Mouse (Mus musculus) limb, embryonic 12.5 days (tissue): ENCODE measurements around the gene Tmem131l. TPM values are rescaled to one million over a fixed set of nuclear protein-coding genes. Genes with fewer than 3 reads are reported as not detected.

ENCODE experiments used
- ATAC-seq: fragments of 200-750 bp; cut with Nextera tagmentation; 2 replicates; pipeline ENCODE4 v1.8.0; 2017; ENCODE audit warnings: low read depth, moderate TSS enrichment; ENCODE audit not compliant: insufficient number of reproducible peaks, insufficient read depth, low FRiP score, low TSS enrichment
- H3K27ac ChIP-seq: fragments of 300-500 bp; sonication (generic); 2 replicates; pipeline ENCODE4 v1.5.1; 2016; ENCODE audit warnings: mild to moderate bottlenecking, moderate library complexity
- H3K27me3 ChIP-seq: fragments of 300-500 bp; sonication (generic); 2 replicates; pipeline ENCODE4 v1.6.1; 2016; ENCODE audit warnings: mild to moderate bottlenecking, moderate library complexity
- H3K36me3 ChIP-seq: fragments of 300-500 bp; sonication (generic); 2 replicates; pipeline ENCODE4 v1.6.1; 2016; ENCODE audit warnings: mild to moderate bottlenecking, moderate library complexity
- H3K4me1 ChIP-seq: fragments of 300-500 bp; sonication (generic); replicated peaks from 2 replicates; pipeline ENCODE4 v1.6.1; 2016
- H3K4me2 ChIP-seq: fragments of 300-500 bp; sonication (generic); 2 replicates; pipeline ENCODE4 v1.6.1; 2016; ENCODE audit warnings: mild to moderate bottlenecking, moderate library complexity
- H3K4me3 ChIP-seq: fragments of 300-500 bp; sonication (generic); replicated peaks from 2 replicates; pipeline ENCODE4 v1.5.1; 2016; ENCODE audit warnings: mild to moderate bottlenecking
- H3K9ac ChIP-seq: fragments of 300-500 bp; sonication (generic); replicated peaks from 2 replicates; pipeline ENCODE4 v1.6.1; 2016; ENCODE audit warnings: mild to moderate bottlenecking, moderate library complexity
- H3K9me3 ChIP-seq: fragments of 300-500 bp; sonication (generic); 2 replicates; pipeline ENCODE4 v1.6.1; 2016; ENCODE audit warnings: mild to moderate bottlenecking, moderate library complexity
- WGBS: fragments of 180-500 bp; shearing (Covaris S2); methylation state at CpG from one replicate; pipeline ENCODE4 v1.1.7; 2016; 5-methylcytosine and 5-hydroxymethylcytosine counted together
- polyA plus RNA-seq: library from polyadenylated mRNA; unstranded; fragments of >200 nt; fragmentation: Nextera tagmentation; extraction: Ambion mirVana; gene quantifications from 2 replicates; pipeline ENCODE4 v1.2.1, GENCODE M21; 2016

Gene Tmem131l
- polyA plus RNA-seq, 1 experiment from 2014 or later = 72.0 TPM

- WGBS = 72% methylated on average over 5 of the region's 5 CpGs
- peak overlapping the region; percentile 82 for H3K27ac ChIP-seq
- H3K36me3 ChIP-seq = peaks cover 41% of the 10 kb centered on the region
- peaks cover 10% of the 10 kb centered on the region; the same call in 1 of the 2 replicates for H3K9me3 ChIP-seq
- H3K9ac ChIP-seq = no peak overlapping the region
- H3K4me1 ChIP-seq = peaks cover 20% of the 10 kb centered on the region
- no peaks in the 10 kb centered on the region for H3K27me3 ChIP-seq
- H3K4me2 ChIP-seq = no peak overlapping the region
- ATAC-seq = no peak
- H3K4me3 ChIP-seq = no peak overlapping the region
Observed at GRCm38 (mm10) chr3:84010995-84011663, 28.8 kb downstream of the Tmem131l start.

GRCm38 (mm10) chr3:84005989-84006388 is 34.0 kb downstream of the Tmem131l start:
- WGBS = 92% methylated on average over 7 of the region's 7 CpGs
- peaks cover 34% of the 10 kb centered on the region for H3K4me1 ChIP-seq
- no peak overlapping the region for H3K27ac ChIP-seq
- no peak for ATAC-seq
- H3K4me2 ChIP-seq = no peak overlapping the region
- H3K9me3 ChIP-seq = no peaks in the 10 kb centered on the region
- H3K27me3 ChIP-seq = no peaks in the 10 kb centered on the region
- no peak overlapping the region for H3K4me3 ChIP-seq
- H3K36me3 ChIP-seq = peaks cover 21% of the 10 kb centered on the region
- no peak overlapping the region for H3K9ac ChIP-seq

- Histone ChIP-seq H3K27me3 (no peaks in the 10 kb centered on the region), H3K4me1 (peaks cover 24% of the 10 kb centered on the region), H3K36me3 (peaks cover 17% of the 10 kb centered on the region), H3K4me2 (no peak overlapping the region), H3K9ac (no peak overlapping the region), H3K27ac (peak overlapping the region; percentile 57), H3K9me3 (no peaks in the 10 kb centered on the region), H3K4me3 (no peak overlapping the region)
- WGBS = 16% methylated on average over 2 of the region's 2 CpGs
- no peak for ATAC-seq
Observed at GRCm38 (mm10) chr3:84004330-84005090, 35.5 kb downstream of the Tmem131l start.

- Histone ChIP-seq H3K9ac (no peak overlapping the region), H3K4me2 (no peak overlapping the region), H3K4me1 (peaks cover 31% of the 10 kb centered on the region), H3K27me3 (no peaks in the 10 kb centered on the region), H3K36me3 (peaks cover 9% of the 10 kb centered on the region; the same call in 1 of the 2 replicates), H3K27ac (no peak overlapping the region), H3K9me3 (no peaks in the 10 kb centered on the region), H3K4me3 (no peak overlapping the region)
- WGBS = 77% methylated on average over 6 of the region's 6 CpGs
- no peak for ATAC-seq
Observed at GRCm38 (mm10) chr3:84002433-84003090, 37.4 kb downstream of the Tmem131l start.

GRCm38 (mm10) chr3:83997563-83997962 is 42.4 kb downstream of the Tmem131l start:
- Histone ChIP-seq H3K9ac (no peak overlapping the region), H3K4me3 (no peak overlapping the region), H3K9me3 (no peaks in the 10 kb centered on the region), H3K4me1 (peaks cover 63% of the 10 kb centered on the region), H3K36me3 (peaks cover 9% of the 10 kb centered on the region; the same call in 1 of the 2 replicates), H3K27ac (no peak overlapping the region), H3K27me3 (no peaks in the 10 kb centered on the region), H3K4me2 (no peak overlapping the region)
- 76% methylated on average over 5 of the region's 5 CpGs for WGBS
- no peak for ATAC-seq

- H3K9me3 ChIP-seq = no peaks in the 10 kb centered on the region
- WGBS = 65% methylated on average over 3 of the region's 3 CpGs
- no peak overlapping the region for H3K4me2 ChIP-seq
- H3K27ac ChIP-seq = no peak overlapping the region
- no peak overlapping the region for H3K4me3 ChIP-seq
- H3K36me3 ChIP-seq = peaks cover 5% of the 10 kb centered on the region; the same call in 1 of the 2 replicates
- no peak overlapping the region for H3K9ac ChIP-seq
- peaks cover 63% of the 10 kb centered on the region for H3K4me1 ChIP-seq
- no peak for ATAC-seq
- no peaks in the 10 kb centered on the region for H3K27me3 ChIP-seq
Observed at GRCm38 (mm10) chr3:83997036-83997435, 42.9 kb downstream of the Tmem131l start.

- Histone ChIP-seq H3K4me2 (no peak overlapping the region), H3K9me3 (no peaks in the 10 kb centered on the region), H3K9ac (no peak overlapping the region), H3K27ac (no peak overlapping the region), H3K27me3 (no peaks in the 10 kb centered on the region), H3K36me3 (no peaks in the 10 kb centered on the region), H3K4me1 (peaks cover 65% of the 10 kb centered on the region), H3K4me3 (no peak overlapping the region)
- 83% methylated on average over 6 of the region's 6 CpGs for WGBS
- no peak for ATAC-seq
Observed at GRCm38 (mm10) chr3:83996086-83996485, 43.9 kb downstream of the Tmem131l start.

GRCm38 (mm10) chr3:83995254-83995830 is 44.6 kb downstream of the Tmem131l start:
- no peak overlapping the region for H3K4me3 ChIP-seq
- H3K9ac ChIP-seq = no peak overlapping the region
- H3K4me1 ChIP-seq = peaks cover 65% of the 10 kb centered on the region
- H3K9me3 ChIP-seq = no peaks in the 10 kb centered on the region
- H3K4me2 ChIP-seq = no peak overlapping the region
- peak overlapping the region; percentile 20; the same call in 1 of the 2 replicates for H3K27ac ChIP-seq
- 70% methylated on average over 9 of the region's 9 CpGs for WGBS
- no peaks in the 10 kb centered on the region for H3K27me3 ChIP-seq
- no peak for ATAC-seq
- H3K36me3 ChIP-seq = no peaks in the 10 kb centered on the region

GRCm38 (mm10) chr3:83994217-83994839 is 45.6 kb downstream of the Tmem131l start:
- Histone ChIP-seq H3K4me3 (no peak overlapping the region), H3K36me3 (no peaks in the 10 kb centered on the region), H3K9ac (no peak overlapping the region), H3K4me1 (peaks cover 74% of the 10 kb centered on the region), H3K27me3 (no peaks in the 10 kb centered on the region), H3K27ac (0 out of 2 replicates have a peak overlapping the region, but pooled peaks have one; percentile 41), H3K9me3 (no peaks in the 10 kb centered on the region), H3K4me2 (no peak overlapping the region)
- no peak for ATAC-seq
- WGBS = 27% methylated on average over 8 of the region's 8 CpGs

- ATAC-seq = no peak
- Histone ChIP-seq H3K9me3 (no peaks in the 10 kb centered on the region), H3K36me3 (no peaks in the 10 kb centered on the region), H3K4me3 (no peak overlapping the region), H3K4me1 (peaks cover 84% of the 10 kb centered on the region), H3K4me2 (no peak overlapping the region), H3K27me3 (no peaks in the 10 kb centered on the region), H3K27ac (no peak overlapping the region), H3K9ac (no peak overlapping the region)
- WGBS = 79% methylated on average over 8 of the region's 8 CpGs
Observed at GRCm38 (mm10) chr3:83993089-83993516, 46.9 kb downstream of the Tmem131l start.
